Mouse (Mus musculus): ENCODE data around the gene Depp1. TPM values are rescaled to one million over a fixed set of nuclear protein-coding genes. Genes with fewer than 3 reads are reported as not detected.

Gene Depp1
- polyA plus RNA-seq, 1 experiment, result not detected

DNA sequence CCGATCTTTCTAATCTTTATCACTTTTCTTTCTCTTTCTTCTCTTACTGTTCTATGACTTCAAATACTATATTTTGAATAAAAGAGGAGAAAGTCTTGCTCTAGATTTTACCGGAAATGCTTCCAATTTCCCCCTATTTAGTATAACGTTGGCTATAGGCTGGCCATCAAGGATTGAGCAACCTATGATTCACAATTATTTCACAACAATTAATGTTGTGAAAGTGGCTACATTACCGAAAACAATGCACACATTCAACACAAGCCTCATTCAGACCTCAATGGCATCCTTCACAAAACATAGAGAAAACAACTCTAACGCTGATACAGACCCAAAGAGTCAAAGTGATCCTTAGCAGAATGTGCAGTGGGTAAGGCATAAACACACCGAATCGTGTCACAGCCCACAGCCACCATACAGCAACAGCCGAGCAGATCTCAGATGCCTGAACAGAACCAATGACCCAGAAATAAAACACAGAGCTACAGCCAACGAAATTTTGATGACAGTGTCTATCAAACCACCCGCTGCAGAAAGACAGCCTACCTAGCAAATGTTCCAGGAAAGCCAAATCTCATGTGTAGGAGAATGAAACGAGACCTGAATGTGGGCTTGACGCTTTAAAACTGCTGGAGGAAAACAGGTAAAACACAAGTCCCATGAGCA lies 15.8 kb downstream of the Depp1 start:
- Histone ChIP-seq H3K4me3 (ENCODE audit: insufficient read depth, low read length) (peak overlapping the region; percentile 43), H3K4me1 (ENCODE audit: control insufficient read depth, insufficient read depth, low read length) (peaks cover 64% of the 10 kb centered on the region), H3K27ac (ENCODE audit: insufficient read depth, low read depth, low read length) (peak overlapping the region; percentile 94)
- no peak for TF ChIP-seq POLR2A (IDR thresholded peaks at IDR 0.05; ENCODE audit: borderline replicate concordance, low read depth, low read length)
- no peak for TF ChIP-seq CTCF (IDR thresholded peaks at IDR 0.05; ENCODE audit: low read depth, low read length)

- H3K27ac ChIP-seq (ENCODE audit: insufficient read depth, low read depth, low read length), result peak overlapping the region; percentile 94
- no peak for TF ChIP-seq CTCF (IDR thresholded peaks at IDR 0.05; ENCODE audit: low read depth, low read length)
- no peak for TF ChIP-seq POLR2A (IDR thresholded peaks at IDR 0.05; ENCODE audit: borderline replicate concordance, low read depth, low read length)
- H3K4me1 ChIP-seq (ENCODE audit: control insufficient read depth, insufficient read depth, low read length), result peaks cover 64% of the 10 kb centered on the region
Measured at GRCm38 (mm10) chr6:116666892-116667291, 16.5 kb downstream of the Depp1 start.

DNA sequence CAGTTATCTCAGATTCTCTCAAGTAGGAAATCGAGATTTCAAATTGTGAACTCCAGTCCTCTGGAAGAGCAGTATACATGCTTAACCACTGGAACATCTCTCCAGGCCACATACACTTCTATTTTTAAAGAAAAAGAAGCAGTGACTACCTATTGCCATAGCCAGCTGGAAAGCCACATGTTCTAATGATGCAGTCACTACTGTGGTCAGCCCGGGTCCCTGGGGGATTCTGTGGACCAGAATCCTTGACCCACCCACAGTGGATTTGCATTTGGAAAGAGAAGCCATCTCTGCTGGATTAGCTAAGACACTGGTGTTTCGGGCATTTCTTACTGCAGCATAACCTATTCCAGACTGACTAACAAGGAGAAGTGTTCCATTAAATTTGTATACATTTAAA lies 17.0 kb downstream of the Depp1 start:
- Histone ChIP-seq H3K27ac (ENCODE audit: insufficient read depth, low read depth, low read length) (peak overlapping the region; percentile 94), H3K4me1 (ENCODE audit: control insufficient read depth, insufficient read depth, low read length) (peaks cover 61% of the 10 kb centered on the region), H3K4me3 (ENCODE audit: insufficient read depth, low read length) (no peak overlapping the region)
- TF ChIP-seq CTCF (IDR thresholded peaks at IDR 0.05; ENCODE audit: low read depth, low read length) (no peak), POLR2A (IDR thresholded peaks at IDR 0.05; ENCODE audit: borderline replicate concordance, low read depth, low read length) (no peak)

More at GRCm38 (mm10) chr6:116666892-116667291, 16.5 kb downstream of the Depp1 start:
- H3K4me3 ChIP-seq (ENCODE audit: insufficient read depth, low read length), result no peak overlapping the region

GRCm38 (mm10) chr6:116668682-116669470 lies 18.5 kb downstream of the Depp1 start:
- Histone ChIP-seq H3K4me3 (ENCODE audit: insufficient read depth, low read length) (peak overlapping the region; percentile 81), H3K4me1 (ENCODE audit: control insufficient read depth, insufficient read depth, low read length) (peaks cover 47% of the 10 kb centered on the region), H3K27ac (ENCODE audit: insufficient read depth, low read depth, low read length) (peak overlapping the region; percentile 96)
- no peak for TF ChIP-seq CTCF (IDR thresholded peaks at IDR 0.05; ENCODE audit: low read depth, low read length)
- 0 out of 2 replicates have a peak, but pooled peaks have one; percentile 35 for TF ChIP-seq POLR2A (IDR thresholded peaks at IDR 0.05; ENCODE audit: borderline replicate concordance, low read depth, low read length)

DNA sequence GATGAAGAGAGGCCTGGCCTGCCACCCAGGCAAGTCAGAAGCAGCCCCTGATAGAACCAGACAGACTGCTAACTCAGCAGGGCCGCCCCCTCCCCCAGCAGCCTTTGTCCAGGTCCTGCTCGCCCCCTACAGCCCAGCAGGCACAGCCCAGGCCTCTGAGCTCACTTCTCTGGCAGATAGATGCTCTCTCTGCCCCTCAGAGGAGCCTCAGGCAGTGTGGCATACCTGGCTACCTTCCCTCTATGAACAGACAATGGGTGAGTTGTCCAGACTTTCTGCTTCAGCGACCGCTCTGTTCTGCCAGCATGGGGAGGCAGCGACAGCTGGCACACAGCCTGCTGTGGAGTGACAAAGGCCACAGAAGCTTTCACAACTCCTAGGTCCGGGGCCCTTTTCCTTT lies 19.7 kb downstream of the Depp1 start:
- Histone ChIP-seq H3K4me1 (ENCODE audit: control insufficient read depth, insufficient read depth, low read length) (peaks cover 46% of the 10 kb centered on the region), H3K27ac (ENCODE audit: insufficient read depth, low read depth, low read length) (peak overlapping the region; percentile 96), H3K4me3 (ENCODE audit: insufficient read depth, low read length) (peak overlapping the region; percentile 81)
- no peak for TF ChIP-seq POLR2A (IDR thresholded peaks at IDR 0.05; ENCODE audit: borderline replicate concordance, low read depth, low read length)
- no peak for TF ChIP-seq CTCF (IDR thresholded peaks at IDR 0.05; ENCODE audit: low read depth, low read length)

- Histone ChIP-seq H3K4me3 (ENCODE audit: insufficient read depth, low read length) (peak overlapping the region; percentile 81), H3K27ac (ENCODE audit: insufficient read depth, low read depth, low read length) (peak overlapping the region; percentile 96), H3K4me1 (ENCODE audit: control insufficient read depth, insufficient read depth, low read length) (peaks cover 43% of the 10 kb centered on the region)
- no peak for TF ChIP-seq POLR2A (IDR thresholded peaks at IDR 0.05; ENCODE audit: borderline replicate concordance, low read depth, low read length)
Measured at GRCm38 (mm10) chr6:116671031-116671430, 20.6 kb downstream of the Depp1 start.

DNA sequence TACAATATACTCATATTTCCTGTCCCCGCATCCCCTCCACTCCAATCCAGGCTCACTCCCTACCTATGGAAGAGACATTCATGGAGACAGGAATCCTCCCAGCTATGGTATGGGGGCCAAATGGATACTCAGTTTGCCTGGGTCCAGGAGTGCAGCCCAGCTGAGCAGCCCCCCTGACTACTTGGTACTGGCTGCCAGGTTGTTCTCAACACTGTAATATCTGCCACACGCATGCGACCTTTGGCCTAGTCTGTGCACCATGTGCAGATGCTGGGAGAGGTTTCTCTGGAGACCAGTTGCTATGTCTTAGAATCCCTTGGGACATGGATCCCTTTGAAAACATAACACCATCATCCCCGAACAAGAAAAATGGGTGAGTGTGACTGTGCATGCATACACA lies 21.4 kb downstream of the Depp1 start:
- Histone ChIP-seq H3K27ac (ENCODE audit: insufficient read depth, low read depth, low read length) (peak overlapping the region; percentile 96), H3K4me3 (ENCODE audit: insufficient read depth, low read length) (peak overlapping the region; percentile 81), H3K4me1 (ENCODE audit: control insufficient read depth, insufficient read depth, low read length) (peaks cover 46% of the 10 kb centered on the region)
- TF ChIP-seq CTCF (IDR thresholded peaks at IDR 0.05; ENCODE audit: low read depth, low read length) (no peak), POLR2A (IDR thresholded peaks at IDR 0.05; ENCODE audit: borderline replicate concordance, low read depth, low read length) (no peak)

DNA sequence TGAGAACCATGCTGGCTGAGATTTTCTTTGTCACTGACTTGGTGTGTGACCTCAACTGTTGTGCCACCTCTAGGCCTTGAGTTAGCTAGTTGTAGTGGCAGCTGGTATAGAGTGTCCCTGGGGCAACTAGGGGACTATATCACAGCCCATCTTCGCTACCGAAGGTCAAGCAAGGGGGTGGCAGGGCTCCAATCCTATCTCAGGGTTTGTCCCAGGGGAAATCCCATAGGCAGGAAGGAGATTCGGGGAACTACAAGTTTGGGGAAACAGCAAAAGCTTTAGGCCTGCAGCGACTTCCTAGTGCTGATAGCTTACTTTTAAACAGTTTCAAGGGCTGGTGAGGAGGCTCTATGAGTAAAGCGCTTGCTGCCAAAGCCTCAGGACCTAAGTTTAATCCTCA lies 21.9 kb downstream of the Depp1 start:
- peak overlapping the region; percentile 81 for H3K4me3 ChIP-seq (ENCODE audit: insufficient read depth, low read length)
- H3K4me1 ChIP-seq (ENCODE audit: control insufficient read depth, insufficient read depth, low read length), result peaks cover 45% of the 10 kb centered on the region
- H3K27ac ChIP-seq (ENCODE audit: insufficient read depth, low read depth, low read length), result peak overlapping the region; percentile 96
- TF ChIP-seq POLR2A (IDR thresholded peaks at IDR 0.05; ENCODE audit: borderline replicate concordance, low read depth, low read length) (no peak), CTCF (IDR thresholded peaks at IDR 0.05; ENCODE audit: low read depth, low read length) (no peak)

GRCm38 (mm10) chr6:116673471-116674282 lies 23.3 kb downstream of the Depp1 start, which contains the start of gene Rassf4:
Rassf4 (minus strand) TSS chr6:116673952.
- Histone ChIP-seq H3K4me1 (ENCODE audit: control insufficient read depth, insufficient read depth, low read length) (peaks cover 47% of the 10 kb centered on the region), H3K27ac (ENCODE audit: insufficient read depth, low read depth, low read length) (peak within 1 kb of the TSS; percentile 96), H3K4me3 (ENCODE audit: insufficient read depth, low read length) (peak within 1 kb of the TSS; percentile 81)
- 0 out of 2 replicates have a peak, but pooled peaks have one; percentile 32 for TF ChIP-seq POLR2A (IDR thresholded peaks at IDR 0.05; ENCODE audit: borderline replicate concordance, low read depth, low read length)
- no peak for TF ChIP-seq CTCF (IDR thresholded peaks at IDR 0.05; ENCODE audit: low read depth, low read length)
